Mouse (Mus musculus): Measurements from ENCODE around the gene Plrg1.

GRCm38 (mm10) chr3:83099651-83100050 lies 44.3 kb downstream of the Plrg1 start:
- TF ChIP-seq CTCF (IDR thresholded peaks at IDR 0.05; ENCODE audit: low read depth): no peak
- TF ChIP-seq EP300 (IDR thresholded peaks at IDR 0.05; ENCODE audit: low read depth): no peak

Measured in liver, postnatal 0 days (tissue).